In genomic region chr14:60970961-60971360, GRCm38 (mm10) we compare ENCODE assay signal across 25 mouse cellular contexts.
"Had no signal": no experiment of that assay in that cellular context is flagged by ENCODE, and none has a peak within 500 bp of the region (broad histone marks: within the 10 kb centered on the region; RNA-seq: fewer than 3 reads in every experiment).

No protein-coding gene starts in this region.

- DNase-seq: gastrocnemius, postnatal 14 days; gastrocnemius, postnatal 36 days; heart, adult 11 months; heart, adult 2 months; heart, postnatal 14 days; heart, postnatal 36 days; kidney, adult 11 months; kidney, adult 2 months; kidney, adult 9 months; kidney, postnatal 14 days; kidney, postnatal 36 days; liver; liver, embryonic 13.5 days; liver, postnatal 0 days had no signal

- H3K4me3 ChIP-seq: heart, adult 2 months; heart, embryonic 13.5 days; heart, embryonic 15.5 days; hindbrain, embryonic 13.5 days; hindbrain, embryonic 15.5 days; kidney, embryonic 15.5 days; left cerebral cortex, adult 2 months; limb, embryonic 10.5 days; limb, embryonic 12.5 days; liver, embryonic 13.5 days; liver, embryonic 15.5 days had no signal

- H3K27ac ChIP-seq: heart, adult 2 months; heart, embryonic 13.5 days; heart, embryonic 15.5 days; hindbrain, embryonic 13.5 days; hindbrain, embryonic 15.5 days; hindbrain, postnatal 0 days; kidney, embryonic 15.5 days; kidney, postnatal 0 days; left cerebral cortex, adult 2 months; limb, embryonic 10.5 days; limb, embryonic 12.5 days; liver, embryonic 13.5 days; liver, embryonic 15.5 days had no signal
